Mouse (Mus musculus) MEL (cell line): ENCODE data around the gene Utrn.

Experiments used
- POLR2A ChIP-seq, 2 experiments: IDR thresholded peaks; 2 replicates each; pipeline ENCODE4 v1.6.1; 2011 to 2012; ENCODE audit warnings: low read length in 2 of 2, mild to moderate bottlenecking in 2 of 2, control low read depth in 1 of 2, improper control_type of control experiment in 1 of 2, low read depth in 1 of 2, moderate library complexity in 1 of 2; ENCODE audit not compliant: control insufficient read depth in 1 of 2, insufficient read depth in 1 of 2, poor library complexity in 1 of 2
- TCF12 ChIP-seq: IDR thresholded peaks from 2 replicates; pipeline ENCODE4 v1.6.1; 2014; ENCODE audit warnings: low read depth, mild to moderate bottlenecking, inconsistent platforms, low read length, improper control_type of control experiment, moderate library complexity
- USF2 ChIP-seq, 2 experiments: IDR thresholded peaks; 2 replicates each; pipeline ENCODE4 v1.6.1; 2011 to 2012; ENCODE audit warnings: improper control_type of control experiment in 2 of 2, low read length in 2 of 2, borderline replicate concordance in 1 of 2, inconsistent platforms in 1 of 2, low read depth in 1 of 2, mild to moderate bottlenecking in 1 of 2; ENCODE audit not compliant: insufficient read depth in 1 of 2

DNA sequence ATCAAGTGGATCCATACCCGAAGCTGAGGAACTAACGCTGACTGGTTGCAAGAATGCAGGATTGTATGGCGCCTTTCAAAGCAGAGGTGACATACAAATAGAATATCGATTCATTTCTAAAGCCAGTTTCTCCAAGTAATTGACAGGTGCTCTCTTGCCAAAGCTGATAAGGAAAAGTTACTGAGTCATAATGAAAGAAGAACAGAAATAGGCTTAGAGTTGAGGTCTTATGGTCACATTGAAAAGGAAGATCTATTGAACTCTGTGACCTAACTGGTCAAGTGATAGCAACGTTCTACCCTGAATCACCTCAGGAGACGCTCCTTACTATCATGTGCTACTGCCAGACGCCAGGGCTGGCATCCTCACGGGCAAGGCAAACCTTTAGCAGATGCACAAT is 274.2 kb downstream of the Utrn start:
- TF ChIP-seq USF2 (IDR thresholded peaks at IDR 0.05; ENCODE audit: borderline replicate concordance in 1 of 2, insufficient read depth in 1 of 2, low read depth in 1 of 2, low read length in 2 of 2): no peak
- TF ChIP-seq TCF12: no peak
- no peak for TF ChIP-seq POLR2A (IDR thresholded peaks at IDR 0.05; ENCODE audit: control insufficient read depth in 1 of 2, insufficient read depth in 1 of 2, low read depth in 1 of 2, low read length in 2 of 2, poor library complexity in 1 of 2)
